8 mouse cellular contexts compared by ENCODE assay signal in the genomic region with DNA sequence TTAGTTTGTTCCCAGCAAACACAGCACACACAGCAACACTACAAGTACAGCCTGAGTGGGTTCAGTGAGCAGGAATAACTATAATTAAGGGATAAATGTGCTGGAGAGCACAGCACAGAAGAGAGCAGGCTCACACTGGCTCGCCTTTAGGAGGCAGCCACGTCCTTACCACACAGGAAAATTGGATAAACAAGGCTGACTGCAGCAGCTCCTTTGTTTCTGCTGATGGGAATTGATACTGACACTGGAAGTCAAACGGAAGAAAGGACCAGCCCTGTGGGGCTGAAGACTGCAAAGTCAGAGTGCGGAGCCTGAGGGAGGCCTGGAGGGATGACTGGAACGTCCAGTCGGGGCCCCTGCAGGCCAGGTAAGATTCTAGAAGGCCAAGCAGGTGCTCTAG. TPM values are rescaled to one million over a fixed set of nuclear protein-coding genes. Genes with fewer than 3 reads are reported as not detected.
DNase-seq lines count a peak whose midpoint lies in the region; ATAC-seq and TF ChIP-seq lines count a peak whose summit lies in the region.

No protein-coding gene starts in this region.

- TF ChIP-seq CTCF in kidney, postnatal 0 days (IDR thresholded peaks at IDR 0.05; ENCODE audit: low read depth) = peak; percentile 20; the same call in 1 of the 2 replicates

- H3K4me1 ChIP-seq in kidney, postnatal 0 days (replicated peaks; ENCODE audit: insufficient read depth, low read length) = peaks cover 17% of the 10 kb centered on the region; the same call in 1 of the 2 replicates
- peaks cover 40% of the 10 kb centered on the region for H3K4me1 ChIP-seq in forebrain, embryonic 10.5 days
- peaks cover 30% of the 10 kb centered on the region for H3K4me1 ChIP-seq in intestine, embryonic 16.5 days (ENCODE audit: control insufficient read depth, insufficient read depth, low read length)
- H3K4me1 ChIP-seq in neural tube, embryonic 13.5 days (replicated peaks) = peaks cover 32% of the 10 kb centered on the region

- no peak for DNase-seq in kidney, postnatal 0 days (ENCODE audit: low spot score)
- no peak for DNase-seq in kidney, adult 11 months
- no peak for DNase-seq in forebrain, embryonic 10.5 days (ENCODE audit: extremely low spot score, low spot score)
- DNase-seq in spleen, postnatal 4 days (ENCODE audit: low spot score in 2 of 2) = no peak
- no peak for DNase-seq in right cerebral cortex, postnatal 36 days (ENCODE audit: low spot score in 2 of 2)
- DNase-seq in urinary bladder, postnatal 4 days (ENCODE audit: low spot score in 2 of 2) = no peak

- H3K4me3 ChIP-seq in kidney, postnatal 0 days (replicated peaks; ENCODE audit: low read depth, low read length) = peak overlapping the region; percentile 2; the same call in 1 of the 2 replicates
- H3K4me3 ChIP-seq in forebrain, embryonic 10.5 days = peak overlapping the region; percentile 88
- peak overlapping the region; percentile 7; the same call in 1 of the 2 replicates for H3K4me3 ChIP-seq in intestine, embryonic 16.5 days (ENCODE audit: low read length)
- peak overlapping the region; percentile 85 for H3K4me3 ChIP-seq in neural tube, embryonic 13.5 days

- H3K9me3 ChIP-seq in kidney, postnatal 0 days (replicated peaks; ENCODE audit: low read length) = no peaks in the 10 kb centered on the region
- no peaks in the 10 kb centered on the region for H3K9me3 ChIP-seq in forebrain, embryonic 10.5 days
- no peaks in the 10 kb centered on the region for H3K9me3 ChIP-seq in intestine, embryonic 16.5 days (ENCODE audit: control insufficient read depth, low read length)
- H3K9me3 ChIP-seq in neural tube, embryonic 13.5 days = no peaks in the 10 kb centered on the region

- no peaks in the 10 kb centered on the region for H3K27me3 ChIP-seq in kidney, postnatal 0 days (ENCODE audit: insufficient read depth, low read length)
- H3K27me3 ChIP-seq in forebrain, embryonic 10.5 days (ENCODE audit: poor library complexity, severe bottlenecking) = no peaks in the 10 kb centered on the region
- no peaks in the 10 kb centered on the region for H3K27me3 ChIP-seq in intestine, embryonic 16.5 days (replicated peaks; ENCODE audit: control insufficient read depth, insufficient read depth, low read length)
- no peaks in the 10 kb centered on the region for H3K27me3 ChIP-seq in neural tube, embryonic 13.5 days

- H3K27ac ChIP-seq in kidney, postnatal 0 days = peak overlapping the region; percentile 55; the same call in 1 of the 2 replicates
- H3K27ac ChIP-seq in forebrain, embryonic 10.5 days = peak overlapping the region; percentile 3; the same call in 1 of the 2 replicates
- H3K27ac ChIP-seq in intestine, embryonic 16.5 days (ENCODE audit: low read length) = no peak overlapping the region
- H3K27ac ChIP-seq in neural tube, embryonic 13.5 days (replicated peaks) = peak overlapping the region; percentile 57

- H3K9ac ChIP-seq in kidney, postnatal 0 days (ENCODE audit: low read depth, low read length) = peak overlapping the region; percentile 95; the same call in 1 of the 2 replicates
- H3K9ac ChIP-seq in intestine, embryonic 16.5 days (ENCODE audit: low read depth, low read length) = peak overlapping the region; percentile 37; the same call in 1 of the 2 replicates
- peak overlapping the region; percentile 65 for H3K9ac ChIP-seq in neural tube, embryonic 13.5 days

- peak overlapping the region; percentile 80 for H3K4me2 ChIP-seq in kidney, postnatal 0 days (ENCODE audit: low read length)
- H3K4me2 ChIP-seq in intestine, embryonic 16.5 days (ENCODE audit: low read depth, low read length) = peak overlapping the region; percentile 19; the same call in 1 of the 2 replicates
- peak overlapping the region; percentile 83 for H3K4me2 ChIP-seq in neural tube, embryonic 13.5 days

- peaks cover 23% of the 10 kb centered on the region for H3K36me3 ChIP-seq in kidney, postnatal 0 days (ENCODE audit: insufficient read depth, low read length)
- peaks cover 51% of the 10 kb centered on the region for H3K36me3 ChIP-seq in forebrain, embryonic 10.5 days (replicated peaks)
- peaks cover 11% of the 10 kb centered on the region; the same call in 1 of the 2 replicates for H3K36me3 ChIP-seq in intestine, embryonic 16.5 days (ENCODE audit: control insufficient read depth, insufficient read depth, low read length)
- H3K36me3 ChIP-seq in neural tube, embryonic 13.5 days = peaks cover 26% of the 10 kb centered on the region

- 39% methylated on average over 6 of the region's 6 CpGs for WGBS in kidney, postnatal 0 days
- WGBS in forebrain, embryonic 10.5 days = 68% methylated on average over 6 of the region's 6 CpGs
- WGBS in intestine, embryonic 16.5 days = 49% methylated on average over 6 of the region's 6 CpGs
- WGBS in neural tube, embryonic 13.5 days = 64% methylated on average over 6 of the region's 6 CpGs

- ATAC-seq in kidney, postnatal 0 days (replicated peaks; ENCODE audit: low FRiP score, low read depth) = no peak
- ATAC-seq in intestine, embryonic 16.5 days = no peak
- ATAC-seq in neural tube, embryonic 13.5 days (ENCODE audit: low read depth) = no peak

RNA-seq across cellular contexts. Expression of a gene that starts 2.6 kb away (rescaled TPM):
- polyA plus RNA-seq in kidney, postnatal 0 days (2015; fragmentation: Nextera tagmentation; extraction: Ambion mirVana) = 108 and 109 TPM in 2 replicates
- 246 and 247 TPM in 2 replicates for polyA plus RNA-seq in forebrain, embryonic 10.5 days (2016; fragmentation: Nextera tagmentation; extraction: Ambion mirVana)
- 109 and 119 TPM in 2 replicates for polyA plus RNA-seq in intestine, embryonic 16.5 days (2015; fragmentation: Nextera tagmentation; extraction: Ambion mirVana)
- polyA plus RNA-seq in neural tube, embryonic 13.5 days (2015; fragmentation: Nextera tagmentation; extraction: Ambion mirVana) = 117 and 135 TPM in 2 replicates

RNA-seq across cellular contexts. Expression of a gene that starts 14.4 kb away (rescaled TPM):
- polyA plus RNA-seq in kidney, postnatal 0 days (2015; fragmentation: Nextera tagmentation; extraction: Ambion mirVana) = 13.2 and 14.2 TPM in 2 replicates
- 1.1 and 1.5 TPM in 2 replicates for polyA plus RNA-seq in forebrain, embryonic 10.5 days (2016; fragmentation: Nextera tagmentation; extraction: Ambion mirVana)
- polyA plus RNA-seq in intestine, embryonic 16.5 days (2015; fragmentation: Nextera tagmentation; extraction: Ambion mirVana) = 14.7 and 15.1 TPM in 2 replicates
- polyA plus RNA-seq in neural tube, embryonic 13.5 days (2015; fragmentation: Nextera tagmentation; extraction: Ambion mirVana) = 11.8 and 13.5 TPM in 2 replicates

RNA-seq across cellular contexts. Expression of a gene that starts 16.3 kb away (rescaled TPM):
- 2.9 and 3.6 TPM in 2 replicates for polyA plus RNA-seq in kidney, postnatal 0 days (2015; fragmentation: Nextera tagmentation; extraction: Ambion mirVana)
- 9.0 and 9.1 TPM in 2 replicates for polyA plus RNA-seq in forebrain, embryonic 10.5 days (2016; fragmentation: Nextera tagmentation; extraction: Ambion mirVana)
- 1.5 and 1.7 TPM in 2 replicates for polyA plus RNA-seq in intestine, embryonic 16.5 days (2015; fragmentation: Nextera tagmentation; extraction: Ambion mirVana)
- 11.1 and 11.4 TPM in 2 replicates for polyA plus RNA-seq in neural tube, embryonic 13.5 days (2015; fragmentation: Nextera tagmentation; extraction: Ambion mirVana)

RNA-seq across cellular contexts. Expression of a gene that starts 32.6 kb away (rescaled TPM):
- polyA plus RNA-seq in kidney, postnatal 0 days (2015; fragmentation: Nextera tagmentation; extraction: Ambion mirVana) = 19.9 and 24.5 TPM in 2 replicates
- 1.5 and 2.0 TPM in 2 replicates for polyA plus RNA-seq in forebrain, embryonic 10.5 days (2016; fragmentation: Nextera tagmentation; extraction: Ambion mirVana)
- 3.4 and 4.1 TPM in 2 replicates for polyA plus RNA-seq in intestine, embryonic 16.5 days (2015; fragmentation: Nextera tagmentation; extraction: Ambion mirVana)
- 1.6 and 2.3 TPM in 2 replicates for polyA plus RNA-seq in neural tube, embryonic 13.5 days (2015; fragmentation: Nextera tagmentation; extraction: Ambion mirVana)

RNA-seq across cellular contexts. Expression of a gene that starts 35.1 kb away (rescaled TPM):
- 31.6 and 35.9 TPM in 2 replicates for polyA plus RNA-seq in kidney, postnatal 0 days (2015; fragmentation: Nextera tagmentation; extraction: Ambion mirVana)
- polyA plus RNA-seq in forebrain, embryonic 10.5 days (2016; fragmentation: Nextera tagmentation; extraction: Ambion mirVana) = 36.9 and 40.6 TPM in 2 replicates
- polyA plus RNA-seq in intestine, embryonic 16.5 days (2015; fragmentation: Nextera tagmentation; extraction: Ambion mirVana) = 31.1 and 31.7 TPM in 2 replicates
- 21.1 and 23.3 TPM in 2 replicates for polyA plus RNA-seq in neural tube, embryonic 13.5 days (2015; fragmentation: Nextera tagmentation; extraction: Ambion mirVana)

Comparison
In these comparisons a context has a peak if more than half of its experiments do, and no peak if none do; other contexts are left out.
1. H3K4me2 ChIP-seq: peak in every context shown above with its lines; median percentile 83 in neural tube, embryonic 13.5 days; 80 in kidney, postnatal 0 days; 19 in intestine, embryonic 16.5 days.
2. H3K4me3 ChIP-seq: peak in every context shown above with its lines; median percentile 88 in forebrain, embryonic 10.5 days; 85 in neural tube, embryonic 13.5 days; 7 in intestine, embryonic 16.5 days; 2 in kidney, postnatal 0 days.
3. H3K9ac ChIP-seq: peak in every context shown above with its lines; median percentile 95 in kidney, postnatal 0 days; 65 in neural tube, embryonic 13.5 days; 37 in intestine, embryonic 16.5 days.